Mouse (Mus musculus) intestine, embryonic 16.5 days (tissue): Measurements from ENCODE around the gene Rsc1a1. TPM values are rescaled to one million over a fixed set of nuclear protein-coding genes. Genes with fewer than 3 reads are reported as not detected.

Experiments
- ATAC-seq: fragments of 200-750 bp; cut with Nextera tagmentation; 2 replicates; pipeline ENCODE4 v1.8.0; 2017; ENCODE audit warnings: moderate TSS enrichment, moderate library complexity
- H3K27ac ChIP-seq: fragments of 300-500 bp; sonication (generic); 2 replicates; pipeline ENCODE4 v1.5.1; 2014; ENCODE audit warnings: mild to moderate bottlenecking, low read length
- H3K27me3 ChIP-seq: fragments of 300-500 bp; sonication (generic); replicated peaks from 2 replicates; pipeline ENCODE4 v1.6.1; 2014; ENCODE audit warnings: low read length, control low read depth, mixed read lengths; ENCODE audit not compliant: control insufficient read depth, insufficient read depth
- H3K36me3 ChIP-seq: fragments of 300-500 bp; sonication (generic); 2 replicates; pipeline ENCODE4 v1.6.1; 2014; ENCODE audit warnings: low read length, control low read depth; ENCODE audit not compliant: control insufficient read depth, insufficient read depth
- H3K4me1 ChIP-seq: fragments of 300-500 bp; sonication (generic); 2 replicates; pipeline ENCODE4 v1.6.1; 2014; ENCODE audit warnings: low read length, control low read depth, mixed read lengths; ENCODE audit not compliant: control insufficient read depth, insufficient read depth
- H3K4me2 ChIP-seq: fragments of 300-500 bp; sonication (generic); 2 replicates; pipeline ENCODE4 v1.6.1; 2014; ENCODE audit warnings: low read depth, low read length, control low read depth
- H3K4me3 ChIP-seq: fragments of 300-500 bp; sonication (generic); 2 replicates; pipeline ENCODE4 v1.5.1; 2014; ENCODE audit warnings: mild to moderate bottlenecking, low read length
- H3K9ac ChIP-seq: fragments of 300-500 bp; sonication (generic); 2 replicates; pipeline ENCODE4 v1.6.1; 2014; ENCODE audit warnings: low read depth, low read length
- H3K9me3 ChIP-seq: fragments of 300-500 bp; sonication (generic); 2 replicates; pipeline ENCODE4 v1.6.1; 2016; ENCODE audit warnings: low read length, control low read depth; ENCODE audit not compliant: control insufficient read depth
- WGBS: fragments of 180-500 bp; shearing (Covaris S2); extraction: QIAGEN DNeasy Blood & Tissue Kit; methylation state at CpG from one replicate; pipeline ENCODE4 v1.1.7; 2014; 5-methylcytosine and 5-hydroxymethylcytosine counted together
- polyA plus RNA-seq: library from polyadenylated mRNA; unstranded; fragments of >200 nt; fragmentation: Nextera tagmentation; extraction: Ambion mirVana; gene quantifications from 2 replicates; pipeline ENCODE4 v1.2.1, GENCODE M21; 2015

The Rsc1a1 gene
- polyA plus RNA-seq, 1 experiment from 2014 or later: not detected

GRCm38 (mm10) chr4:141663122-141663931 is 22.1 kb downstream of the Rsc1a1 start:
- no peaks in the 10 kb centered on the region for H3K36me3 ChIP-seq
- H3K9ac ChIP-seq: peak overlapping the region; percentile 94
- WGBS: 3% methylated on average over 46 of the region's 47 CpGs
- H3K27me3 ChIP-seq: no peaks in the 10 kb centered on the region
- H3K27ac ChIP-seq: peak overlapping the region; percentile 65
- peaks cover 15% of the 10 kb centered on the region for H3K4me1 ChIP-seq
- peak overlapping the region; percentile 92 for H3K4me2 ChIP-seq
- ATAC-seq: peak; percentile 37
- H3K4me3 ChIP-seq: peak overlapping the region; percentile 89
- no peaks in the 10 kb centered on the region for H3K9me3 ChIP-seq

GRCm38 (mm10) chr4:141660884-141661283 is 24.5 kb downstream of the Rsc1a1 start:
- H3K27me3 ChIP-seq: no peaks in the 10 kb centered on the region
- ATAC-seq: no peak
- H3K4me2 ChIP-seq: no peak overlapping the region
- 91% methylated on average over 11 of the region's 11 CpGs for WGBS
- H3K36me3 ChIP-seq: no peaks in the 10 kb centered on the region
- H3K27ac ChIP-seq: no peak overlapping the region
- H3K9me3 ChIP-seq: no peaks in the 10 kb centered on the region
- H3K4me3 ChIP-seq: no peak overlapping the region
- peaks cover 15% of the 10 kb centered on the region for H3K4me1 ChIP-seq
- H3K9ac ChIP-seq: no peak overlapping the region

GRCm38 (mm10) chr4:141659739-141660138 is 25.7 kb downstream of the Rsc1a1 start:
- 81% methylated on average over 4 of the region's 4 CpGs for WGBS

GRCm38 (mm10) chr4:141658846-141659484 is 26.4 kb downstream of the Rsc1a1 start:
- H3K27me3 ChIP-seq: no peaks in the 10 kb centered on the region
- no peak overlapping the region for H3K27ac ChIP-seq
- H3K4me3 ChIP-seq: no peak overlapping the region
- 90% methylated on average over 6 of the region's 6 CpGs for WGBS
- H3K4me2 ChIP-seq: no peak overlapping the region
- no peaks in the 10 kb centered on the region for H3K9me3 ChIP-seq
- H3K36me3 ChIP-seq: no peaks in the 10 kb centered on the region
- ATAC-seq: no peak
- H3K9ac ChIP-seq: no peak overlapping the region
- H3K4me1 ChIP-seq: peaks cover 8% of the 10 kb centered on the region

More at GRCm38 (mm10) chr4:141659739-141660138, 25.7 kb downstream of the Rsc1a1 start:
- no peak overlapping the region for H3K27ac ChIP-seq
- H3K4me1 ChIP-seq: peaks cover 12% of the 10 kb centered on the region
- H3K4me3 ChIP-seq: no peak overlapping the region
- H3K27me3 ChIP-seq: no peaks in the 10 kb centered on the region
- no peak overlapping the region for H3K4me2 ChIP-seq
- no peaks in the 10 kb centered on the region for H3K36me3 ChIP-seq
- H3K9ac ChIP-seq: no peak overlapping the region
- H3K9me3 ChIP-seq: no peaks in the 10 kb centered on the region
- ATAC-seq: no peak

- Histone ChIP-seq H3K4me3 (no peak overlapping the region), H3K4me2 (no peak overlapping the region), H3K27ac (no peak overlapping the region), H3K9me3 (no peaks in the 10 kb centered on the region), H3K9ac (no peak overlapping the region), H3K36me3 (no peaks in the 10 kb centered on the region), H3K27me3 (no peaks in the 10 kb centered on the region), H3K4me1 (no peaks in the 10 kb centered on the region)
- WGBS: 81% methylated on average over 8 of the region's 8 CpGs
- ATAC-seq: no peak
Measured at GRCm38 (mm10) chr4:141656932-141657331, 28.5 kb downstream of the Rsc1a1 start.

- Histone ChIP-seq H3K9ac (no peak overlapping the region), H3K9me3 (no peaks in the 10 kb centered on the region), H3K27me3 (no peaks in the 10 kb centered on the region), H3K4me3 (no peak overlapping the region), H3K36me3 (no peaks in the 10 kb centered on the region), H3K4me2 (no peak overlapping the region), H3K27ac (no peak overlapping the region), H3K4me1 (no peaks in the 10 kb centered on the region)
- WGBS: 84% methylated on average over 12 of the region's 12 CpGs
- no peak for ATAC-seq
Measured at GRCm38 (mm10) chr4:141655908-141656608, 29.3 kb downstream of the Rsc1a1 start.

- H3K9me3 ChIP-seq: no peaks in the 10 kb centered on the region
- H3K4me2 ChIP-seq: no peak overlapping the region
- H3K27me3 ChIP-seq: no peaks in the 10 kb centered on the region
- no peak for ATAC-seq
- no peaks in the 10 kb centered on the region for H3K36me3 ChIP-seq
- no peak overlapping the region for H3K9ac ChIP-seq
- H3K27ac ChIP-seq: no peak overlapping the region
- 91% methylated on average over 6 of the region's 6 CpGs for WGBS
- H3K4me3 ChIP-seq: no peak overlapping the region
- no peaks in the 10 kb centered on the region for H3K4me1 ChIP-seq
Measured at GRCm38 (mm10) chr4:141654509-141654908, 30.9 kb downstream of the Rsc1a1 start.

GRCm38 (mm10) chr4:141653813-141654212 is 31.6 kb downstream of the Rsc1a1 start:
- Histone ChIP-seq H3K4me1 (no peaks in the 10 kb centered on the region), H3K27me3 (no peaks in the 10 kb centered on the region), H3K36me3 (no peaks in the 10 kb centered on the region), H3K9ac (no peak overlapping the region), H3K9me3 (no peaks in the 10 kb centered on the region), H3K4me3 (no peak overlapping the region), H3K27ac (no peak overlapping the region), H3K4me2 (no peak overlapping the region)
- no peak for ATAC-seq
- WGBS: 91% methylated on average over 13 of the region's 13 CpGs

- no peak overlapping the region for H3K4me3 ChIP-seq
- no peak for ATAC-seq
- 90% methylated on average over 8 of the region's 8 CpGs for WGBS
- no peaks in the 10 kb centered on the region for H3K4me1 ChIP-seq
- no peaks in the 10 kb centered on the region for H3K36me3 ChIP-seq
- no peak overlapping the region for H3K9ac ChIP-seq
- H3K9me3 ChIP-seq: no peaks in the 10 kb centered on the region
- no peak overlapping the region for H3K27ac ChIP-seq
- no peak overlapping the region for H3K4me2 ChIP-seq
- H3K27me3 ChIP-seq: no peaks in the 10 kb centered on the region
Measured at GRCm38 (mm10) chr4:141653044-141653443, 32.4 kb downstream of the Rsc1a1 start.
